21 mouse cellular contexts compared by ENCODE assay signal in the genomic region with DNA sequence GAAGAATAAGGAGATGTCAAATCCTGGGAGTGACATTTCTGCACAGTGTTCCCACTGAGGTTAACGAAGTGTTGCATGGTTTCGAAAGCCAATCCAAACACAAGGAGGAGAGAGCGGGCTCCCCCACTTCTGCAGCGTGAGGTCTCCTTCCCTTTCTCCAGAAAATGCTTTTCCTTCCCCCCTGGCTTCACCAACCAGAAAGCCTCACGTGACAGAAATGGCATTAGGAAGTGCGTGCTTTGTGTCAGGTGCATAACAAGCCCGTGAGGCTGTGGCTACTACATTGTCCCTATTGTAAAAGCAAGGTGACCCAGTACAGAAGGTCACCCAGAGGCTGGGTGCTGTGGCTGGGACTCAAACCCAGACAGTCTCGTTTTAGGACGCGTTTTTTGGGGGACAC.
DNase-seq lines count a peak whose midpoint lies in the region; ATAC-seq and TF ChIP-seq lines count a peak whose summit lies in the region.
"Had no signal": no experiment of that assay in that cellular context is flagged by ENCODE, and none has a peak within 500 bp of the region (broad histone marks: within the 10 kb centered on the region; RNA-seq: fewer than 3 reads in every experiment).

No protein-coding gene starts in this region.

- DNase-seq in forebrain, postnatal 0 days = no peak
- DNase-seq in forebrain, embryonic 11.5 days (ENCODE audit: low spot score) = no peak
- no peak for DNase-seq in hindbrain, embryonic 10.5 days (ENCODE audit: low spot score)
- DNase-seq in kidney, adult 9 months = no peak
- DNase-seq: adrenal gland, adult 2 months; adrenal gland, postnatal 10 days; adrenal gland, postnatal 25 days; cerebellum, adult 11 months; cerebellum, adult 18-20 months; cerebellum, adult 8-10 months; cerebellum, adult 9-11 months; cerebellum, postnatal 14 days; cerebellum, postnatal 36 days; embryo, embryonic 11 days had no signal

- TF ChIP-seq CTCF in forebrain, postnatal 0 days (IDR thresholded peaks at IDR 0.05; ENCODE audit: low read depth) = no peak

- H3K4me2 ChIP-seq in forebrain, postnatal 0 days (ENCODE audit: low read depth) = no peak overlapping the region
- no peak overlapping the region for H3K4me2 ChIP-seq in forebrain, embryonic 11.5 days (ENCODE audit: low read depth, low read length, severe bottlenecking)
- no peak overlapping the region; the same call in 1 of the 2 replicates for H3K4me2 ChIP-seq in hindbrain, embryonic 16.5 days (ENCODE audit: low read length)
- H3K4me2 ChIP-seq in kidney, embryonic 15.5 days = 0 out of 2 replicates have a peak overlapping the region, but pooled peaks have one; percentile 14
- H3K4me2 ChIP-seq: embryonic facial prominence, embryonic 13.5 days; embryonic facial prominence, embryonic 15.5 days; forebrain, embryonic 13.5 days; forebrain, embryonic 15.5 days had no signal

- H3K36me3 ChIP-seq in forebrain, postnatal 0 days (ENCODE audit: insufficient read depth) = no peaks in the 10 kb centered on the region
- H3K36me3 ChIP-seq in forebrain, embryonic 11.5 days (ENCODE audit: control insufficient read depth, insufficient read depth, low read length) = no peaks in the 10 kb centered on the region
- H3K36me3 ChIP-seq in hindbrain, embryonic 10.5 days = no peaks in the 10 kb centered on the region
- no peaks in the 10 kb centered on the region for H3K36me3 ChIP-seq in hindbrain, embryonic 16.5 days (ENCODE audit: control insufficient read depth, insufficient read depth, low read length)
- H3K36me3 ChIP-seq in kidney, embryonic 15.5 days = no peaks in the 10 kb centered on the region
- H3K36me3 ChIP-seq: embryonic facial prominence, embryonic 13.5 days; embryonic facial prominence, embryonic 15.5 days; forebrain, embryonic 15.5 days had no signal

- H3K9ac ChIP-seq in forebrain, postnatal 0 days = no peak overlapping the region
- H3K9ac ChIP-seq in forebrain, embryonic 11.5 days (ENCODE audit: low read length) = no peak overlapping the region
- H3K9ac ChIP-seq in hindbrain, embryonic 16.5 days (ENCODE audit: low read depth, low read length) = no peak overlapping the region
- H3K9ac ChIP-seq in kidney, embryonic 15.5 days = no peak overlapping the region
- H3K9ac ChIP-seq: embryonic facial prominence, embryonic 13.5 days; embryonic facial prominence, embryonic 15.5 days; forebrain, embryonic 13.5 days; forebrain, embryonic 15.5 days had no signal

- WGBS in forebrain, postnatal 0 days = 46% methylated on average over 10 of the region's 10 CpGs
- 51% methylated on average over 10 of the region's 10 CpGs for WGBS in forebrain, embryonic 11.5 days
- 62% methylated on average over 10 of the region's 10 CpGs for WGBS in hindbrain, embryonic 10.5 days
- 46% methylated on average over 10 of the region's 10 CpGs for WGBS in hindbrain, embryonic 16.5 days
- WGBS in kidney, embryonic 15.5 days = 51% methylated on average over 10 of the region's 10 CpGs

- no peak overlapping the region for H3K27ac ChIP-seq in forebrain, postnatal 0 days (ENCODE audit: low read depth, low read length)
- H3K27ac ChIP-seq in forebrain, embryonic 11.5 days (ENCODE audit: low read depth, low read length) = no peak overlapping the region
- H3K27ac ChIP-seq in hindbrain, embryonic 10.5 days = peak overlapping the region; percentile 19; the same call in 1 of the 2 replicates
- H3K27ac ChIP-seq in hindbrain, embryonic 16.5 days (ENCODE audit: low read depth, low read length) = no peak overlapping the region
- H3K27ac ChIP-seq in kidney, embryonic 15.5 days = no peak overlapping the region
- H3K27ac ChIP-seq: embryonic facial prominence, embryonic 13.5 days; embryonic facial prominence, embryonic 15.5 days; forebrain, embryonic 13.5 days; forebrain, embryonic 15.5 days had no signal

- no peak overlapping the region for H3K4me3 ChIP-seq in forebrain, postnatal 0 days (ENCODE audit: low read depth, low read length)
- no peak overlapping the region for H3K4me3 ChIP-seq in forebrain, embryonic 11.5 days (ENCODE audit: low read depth, low read length)
- H3K4me3 ChIP-seq in hindbrain, embryonic 10.5 days = no peak overlapping the region
- no peak overlapping the region for H3K4me3 ChIP-seq in hindbrain, embryonic 16.5 days (ENCODE audit: low read length)
- no peak overlapping the region for H3K4me3 ChIP-seq in kidney, embryonic 15.5 days (replicated peaks)
- H3K4me3 ChIP-seq: embryonic facial prominence, embryonic 13.5 days; embryonic facial prominence, embryonic 15.5 days; erythroblast, embryonic 14.5 days; forebrain, embryonic 13.5 days; forebrain, embryonic 15.5 days had no signal

- H3K9me3 ChIP-seq in forebrain, postnatal 0 days (ENCODE audit: low read length) = no peaks in the 10 kb centered on the region
- H3K9me3 ChIP-seq in forebrain, embryonic 11.5 days (ENCODE audit: control insufficient read depth, low read length) = no peaks in the 10 kb centered on the region
- no peaks in the 10 kb centered on the region for H3K9me3 ChIP-seq in hindbrain, embryonic 10.5 days
- H3K9me3 ChIP-seq in hindbrain, embryonic 16.5 days (ENCODE audit: control insufficient read depth, low read length) = no peaks in the 10 kb centered on the region
- no peaks in the 10 kb centered on the region for H3K9me3 ChIP-seq in kidney, embryonic 15.5 days (replicated peaks)
- H3K9me3 ChIP-seq: embryonic facial prominence, embryonic 13.5 days; embryonic facial prominence, embryonic 15.5 days; forebrain, embryonic 13.5 days; forebrain, embryonic 15.5 days had no signal

- ATAC-seq in forebrain, postnatal 0 days = peak; percentile 71; the same call in 1 of the 2 replicates
- ATAC-seq in forebrain, embryonic 11.5 days (replicated peaks; ENCODE audit: low FRiP score) = no peak
- ATAC-seq in hindbrain, embryonic 16.5 days = no peak
- no peak for ATAC-seq in kidney, embryonic 15.5 days (replicated peaks; ENCODE audit: low FRiP score)
- ATAC-seq: forebrain, embryonic 13.5 days; forebrain, embryonic 15.5 days had no signal

- H3K27me3 ChIP-seq in forebrain, postnatal 0 days (ENCODE audit: insufficient read depth, low read length) = no peaks in the 10 kb centered on the region; the same call in 1 of the 2 replicates
- no peaks in the 10 kb centered on the region for H3K27me3 ChIP-seq in forebrain, embryonic 11.5 days (ENCODE audit: control insufficient read depth, insufficient read depth, low read length)
- 0 out of 2 replicates have a peak, but pooled peaks cover 2% of the 10 kb centered on the region for H3K27me3 ChIP-seq in hindbrain, embryonic 10.5 days (ENCODE audit: insufficient read depth, poor library complexity, severe bottlenecking)
- H3K27me3 ChIP-seq in hindbrain, embryonic 16.5 days (replicated peaks; ENCODE audit: control insufficient read depth, insufficient read depth, low read length) = no peaks in the 10 kb centered on the region
- H3K27me3 ChIP-seq in kidney, embryonic 15.5 days = no peaks in the 10 kb centered on the region
- H3K27me3 ChIP-seq: embryonic facial prominence, embryonic 15.5 days; forebrain, embryonic 13.5 days; forebrain, embryonic 15.5 days had no signal

- no peaks in the 10 kb centered on the region for H3K4me1 ChIP-seq in forebrain, postnatal 0 days (ENCODE audit: insufficient read depth)
- H3K4me1 ChIP-seq in forebrain, embryonic 11.5 days (replicated peaks; ENCODE audit: control insufficient read depth, insufficient read depth, low read length) = peaks cover 11% of the 10 kb centered on the region; the same call in 1 of the 2 replicates
- H3K4me1 ChIP-seq in hindbrain, embryonic 10.5 days (replicated peaks) = peaks cover 31% of the 10 kb centered on the region
- peaks cover 3% of the 10 kb centered on the region; the same call in 1 of the 2 replicates for H3K4me1 ChIP-seq in hindbrain, embryonic 16.5 days (ENCODE audit: control insufficient read depth, insufficient read depth, low read depth, low read length)
- peaks cover 18% of the 10 kb centered on the region for H3K4me1 ChIP-seq in kidney, embryonic 15.5 days
- H3K4me1 ChIP-seq: embryonic facial prominence, embryonic 15.5 days had no signal
